Mouse (Mus musculus): ENCODE measurements around the gene Gm20388.

GRCm38 (mm10) chr8:122155082-122155643 is 2244.5 kb downstream of the Gm20388 start:
- TF ChIP-seq CTCF (IDR thresholded peaks at IDR 0.05; ENCODE audit: borderline replicate concordance, extremely low read depth, insufficient read depth, insufficient read length), result no peak
- no peak for TF ChIP-seq POLR2A (IDR thresholded peaks at IDR 0.05; ENCODE audit: borderline replicate concordance, extremely low read depth, insufficient read depth, insufficient read length, poor library complexity, severe bottlenecking)

Measured in brain, embryonic 14.5 days (tissue).